23 mouse cellular contexts compared by ENCODE assay signal in genomic region chr2:148327552-148327951, GRCm38 (mm10).
A peak's percentile ranks its signal among the peaks of the same experiment; 100 is the strongest.
DNase-seq lines count a peak whose midpoint lies in the region; ATAC-seq and TF ChIP-seq lines count a peak whose summit lies in the region.
"Had no signal": no experiment of that assay in that cellular context is flagged by ENCODE, and none has a peak within 500 bp of the region (broad histone marks: within the 10 kb centered on the region; RNA-seq: fewer than 3 reads in every experiment).

No protein-coding gene starts in this region.

- TF ChIP-seq POLR2A in cortical plate, adult 2 months (IDR thresholded peaks at IDR 0.05; ENCODE audit: extremely low read depth, insufficient read depth, low read length) = no peak

- ATAC-seq in embryonic facial prominence, embryonic 13.5 days (ENCODE audit: insufficient number of reproducible peaks, insufficient read depth, low FRiP score, low TSS enrichment, low read depth) = no peak
- ATAC-seq: forebrain, embryonic 15.5 days; intestine, embryonic 15.5 days; Patski had no signal

- no peak overlapping the region for H3K4me2 ChIP-seq in embryonic facial prominence, embryonic 13.5 days
- H3K4me2 ChIP-seq: forebrain, embryonic 12.5 days; forebrain, embryonic 15.5 days; heart, embryonic 11.5 days; hindbrain, embryonic 12.5 days; hindbrain, embryonic 15.5 days; intestine, embryonic 15.5 days had no signal

- no peaks in the 10 kb centered on the region for H3K9me3 ChIP-seq in embryonic facial prominence, embryonic 13.5 days
- H3K9me3 ChIP-seq in embryonic facial prominence, embryonic 10.5 days = no peaks in the 10 kb centered on the region
- H3K9me3 ChIP-seq: embryonic facial prominence, embryonic 12.5 days; forebrain, embryonic 12.5 days; forebrain, embryonic 15.5 days; hindbrain, embryonic 12.5 days; hindbrain, embryonic 15.5 days; intestine, embryonic 15.5 days had no signal

- H3K36me3 ChIP-seq in embryonic facial prominence, embryonic 13.5 days = no peaks in the 10 kb centered on the region
- no peaks in the 10 kb centered on the region for H3K36me3 ChIP-seq in embryonic facial prominence, embryonic 10.5 days (replicated peaks)
- H3K36me3 ChIP-seq: embryonic facial prominence, embryonic 12.5 days; forebrain, embryonic 12.5 days; forebrain, embryonic 15.5 days; hindbrain, embryonic 12.5 days; hindbrain, embryonic 15.5 days; intestine, embryonic 15.5 days had no signal

- intact Hi-C loops in left cerebral cortex, adult 2 months (cut with DNase I) = loop anchor here (5.0 kb wide), 1 partner anchor 70 kb away; the partner anchor contains the start of gene Sstr4
- intact Hi-C loops in left cerebral cortex, postnatal 4 days (cut with DNase I) = no loop called here

- H3K9ac ChIP-seq in embryonic facial prominence, embryonic 13.5 days = no peak overlapping the region
- H3K9ac ChIP-seq: embryonic facial prominence, embryonic 12.5 days; forebrain, embryonic 12.5 days; forebrain, embryonic 15.5 days; hindbrain, embryonic 12.5 days; hindbrain, embryonic 15.5 days; intestine, embryonic 15.5 days had no signal

- H3K4me3 ChIP-seq in embryonic facial prominence, embryonic 13.5 days = no peak overlapping the region
- no peak overlapping the region for H3K4me3 ChIP-seq in embryonic facial prominence, embryonic 10.5 days
- H3K4me3 ChIP-seq in left cerebral cortex, adult 2 months = no peak overlapping the region
- no peak overlapping the region for H3K4me3 ChIP-seq in cortical plate, adult 2 months (ENCODE audit: insufficient read depth, low read length)
- H3K4me3 ChIP-seq: embryonic facial prominence, embryonic 12.5 days; forebrain, embryonic 12.5 days; forebrain, embryonic 15.5 days; hindbrain, embryonic 12.5 days; hindbrain, embryonic 15.5 days; intestine, embryonic 15.5 days had no signal

- peaks cover 18% of the 10 kb centered on the region for H3K4me1 ChIP-seq in embryonic facial prominence, embryonic 13.5 days
- H3K4me1 ChIP-seq in embryonic facial prominence, embryonic 10.5 days = peaks cover 27% of the 10 kb centered on the region
- H3K4me1 ChIP-seq in cortical plate, adult 2 months (ENCODE audit: control insufficient read depth, insufficient read depth, low read length) = peaks cover 3% of the 10 kb centered on the region
- H3K4me1 ChIP-seq: forebrain, embryonic 12.5 days; forebrain, embryonic 15.5 days; hindbrain, embryonic 12.5 days; hindbrain, embryonic 15.5 days; intestine, embryonic 15.5 days had no signal

- no peaks in the 10 kb centered on the region for H3K27me3 ChIP-seq in embryonic facial prominence, embryonic 13.5 days
- no peaks in the 10 kb centered on the region for H3K27me3 ChIP-seq in embryonic facial prominence, embryonic 10.5 days (replicated peaks; ENCODE audit: low read depth, poor library complexity, severe bottlenecking)
- H3K27me3 ChIP-seq: embryonic facial prominence, embryonic 12.5 days; forebrain, embryonic 12.5 days; forebrain, embryonic 15.5 days; hindbrain, embryonic 12.5 days; hindbrain, embryonic 15.5 days; intestine, embryonic 15.5 days; Patski had no signal

- no peak for DNase-seq in embryonic facial prominence, embryonic 10.5 days (ENCODE audit: low spot score)
- DNase-seq in left cerebral cortex, adult 2 months (ENCODE audit: extremely low spot score in 1 of 2, low spot score in 2 of 2) = no peak
- DNase-seq in left cerebral cortex, postnatal 4 days = no peak
- DNase-seq in urinary bladder, postnatal 4 days (ENCODE audit: low spot score in 2 of 2) = no peak
- no peak for DNase-seq in heart, adult 11 months
- DNase-seq: adrenal gland, adult 2 months; adrenal gland, postnatal 14 days; cerebellum, adult 11-12 months; cerebellum, adult 8-10 months; cerebellum, postnatal 10 days; cerebellum, postnatal 36 days; gastrocnemius, postnatal 25 days; kidney, adult 11 months had no signal

- 0 out of 2 replicates have a peak overlapping the region, but pooled peaks have one; percentile 64 for H3K27ac ChIP-seq in embryonic facial prominence, embryonic 13.5 days
- no peak overlapping the region; the same call in 1 of the 2 replicates for H3K27ac ChIP-seq in embryonic facial prominence, embryonic 10.5 days (replicated peaks)
- H3K27ac ChIP-seq in left cerebral cortex, adult 2 months = peak overlapping the region; percentile 33
- 0 out of 2 replicates have a peak overlapping the region, but pooled peaks have one; percentile 12 for H3K27ac ChIP-seq in cortical plate, adult 2 months (ENCODE audit: insufficient read depth, low read length)
- H3K27ac ChIP-seq: embryonic facial prominence, embryonic 12.5 days; forebrain, embryonic 12.5 days; forebrain, embryonic 15.5 days; hindbrain, embryonic 12.5 days; hindbrain, embryonic 15.5 days; intestine, embryonic 15.5 days had no signal

- no peak for TF ChIP-seq CTCF in left cerebral cortex, adult 2 months (IDR thresholded peaks at IDR 0.05)
- TF ChIP-seq CTCF in cortical plate, adult 2 months (IDR thresholded peaks at IDR 0.05; ENCODE audit: extremely low read depth, insufficient read depth, low read length) = no peak

- WGBS in embryonic facial prominence, embryonic 13.5 days = 56% methylated on average over 1 of the region's 1 CpGs
- WGBS in embryonic facial prominence, embryonic 10.5 days = 77% methylated on average over 1 of the region's 1 CpGs
